Mouse (Mus musculus): ENCODE measurements around the gene A830005F24Rik. TPM values are rescaled to one million over a fixed set of nuclear protein-coding genes. Genes with fewer than 3 reads are reported as not detected.

The A830005F24Rik gene
- total and polyA plus RNA-seq, 3 experiments: 0.70 to 0.73 TPM; not detected in 1

DNA sequence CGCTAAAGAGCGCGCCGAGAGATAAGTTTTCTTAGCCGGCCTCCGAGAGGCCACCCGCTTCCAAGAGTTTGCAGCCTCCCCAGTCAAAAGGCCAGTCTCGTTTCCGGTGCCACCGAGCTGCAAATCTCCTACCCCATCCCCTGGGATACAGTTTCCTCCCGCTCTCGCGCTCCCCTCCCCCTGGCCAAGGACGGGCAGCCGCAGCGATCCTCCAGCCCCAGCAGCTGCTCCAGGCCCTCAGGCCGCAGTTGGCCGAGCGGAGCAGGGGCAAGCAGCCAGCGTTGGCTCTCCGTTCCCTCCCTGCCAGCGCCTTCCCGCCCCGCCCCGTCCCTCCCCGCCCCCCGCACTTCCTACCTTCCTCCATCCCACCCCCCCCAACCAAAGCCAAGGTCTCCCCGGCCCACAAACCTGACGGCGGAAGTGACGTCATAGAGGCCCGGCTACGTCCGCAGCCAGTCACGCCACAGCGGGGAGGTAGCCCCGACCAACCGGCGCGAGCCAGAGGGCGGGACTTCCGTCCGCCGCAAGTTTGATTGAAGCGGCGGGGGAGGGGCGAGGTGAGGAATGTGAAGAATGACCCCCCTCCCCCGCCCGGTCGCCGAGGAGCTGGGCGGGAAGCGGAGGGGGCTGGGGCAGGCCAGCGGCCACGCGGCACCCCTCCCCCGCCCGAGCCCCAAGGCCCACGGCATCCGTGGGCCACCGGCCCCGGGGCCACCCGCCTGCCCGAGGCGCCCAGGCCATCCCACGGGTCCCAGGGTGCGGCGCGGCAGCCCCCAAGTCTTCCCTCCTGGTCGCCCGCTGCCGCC is 32.3 kb downstream of the A830005F24Rik start:
- Histone ChIP-seq H3K36me3 (ENCODE audit: control insufficient read depth in 1 of 2, insufficient read depth in 2 of 2, low read length in 2 of 2) (peaks cover 0 to 52% of the 10 kb centered on the region in 2 experiments; a peak in 3 of 4 replicates), H3K4me3 (ENCODE audit: control insufficient read depth in 1 of 2, insufficient read depth in 1 of 2, low read depth in 2 of 2, low read length in 2 of 2) (peak overlapping the region; percentile 86 to 91), H3K9ac (ENCODE audit: control insufficient read depth, low read depth, low read length, poor library complexity, severe bottlenecking) (peak overlapping the region; percentile 99), H3K4me1 (ENCODE audit: control insufficient read depth in 1 of 2, insufficient read depth in 2 of 2, low read length in 2 of 2) (peaks cover 21 to 46% of the 10 kb centered on the region in 2 experiments), H3K9me3 (replicated peaks; ENCODE audit: insufficient read depth, low read length) (no peaks in the 10 kb centered on the region), H3K27ac (ENCODE audit: control insufficient read depth, low read depth, low read length) (peak overlapping the region; percentile 96), H3K27me3 (ENCODE audit: control insufficient read depth in 1 of 2, insufficient read depth in 2 of 2, low read length in 2 of 2) (no peaks in the 10 kb centered on the region), H3K79me2 (ENCODE audit: control insufficient read depth, insufficient read depth, low read length, poor library complexity) (peaks cover 39% of the 10 kb centered on the region)
- peak; percentile 99 for DNase-seq (ENCODE audit: low read depth, low spot score)
- TF ChIP-seq MAZ (IDR thresholded peaks at IDR 0.05; ENCODE audit: low read depth, low read length): peak; percentile 92
- no peak for TF ChIP-seq USF2 (IDR thresholded peaks at IDR 0.05; ENCODE audit: borderline replicate concordance in 1 of 2, insufficient read depth in 1 of 2, low read depth in 1 of 2, low read length in 2 of 2)
- peak in 1 of 2 experiments; percentile 45; a peak in 2 of 4 replicates for TF ChIP-seq EP300 (IDR thresholded peaks at IDR 0.05; ENCODE audit: low read depth in 1 of 2, low read length in 2 of 2)
- TF ChIP-seq NRF1 (IDR thresholded peaks at IDR 0.05; ENCODE audit: insufficient read depth, low read depth, low read length, poor library complexity, severe bottlenecking): no peak
- TF ChIP-seq USF1 (IDR thresholded peaks at IDR 0.05; ENCODE audit: low read depth, low read length): peak; percentile 42; the same call in 1 of the 2 replicates
- TF ChIP-seq CHD2 (IDR thresholded peaks at IDR 0.05; ENCODE audit: low read length): peak; percentile 87
- no peak for TF ChIP-seq ZNF384 (IDR thresholded peaks at IDR 0.05; ENCODE audit: low read depth, low read length)
- peak; percentile 20; the same call in 1 of the 2 replicates for TF ChIP-seq E2F4 (IDR thresholded peaks at IDR 0.05; ENCODE audit: borderline replicate concordance, low read depth, low read length)
- no peak for TF ChIP-seq POLR2AphosphoS5 (IDR thresholded peaks at IDR 0.05; ENCODE audit: borderline replicate concordance, low read depth, low read length)
- TF ChIP-seq GATA1 (IDR thresholded peaks at IDR 0.05; ENCODE audit: low read depth, low read length): no peak
- TF ChIP-seq RAD21 (IDR thresholded peaks at IDR 0.05; ENCODE audit: low read depth, low read length): no peak
- peak; percentile 65; the same call in 1 of the 2 replicates for TF ChIP-seq KAT2A (conservative IDR thresholded peaks at IDR 0.05; ENCODE audit: low read depth, low read length)
- peak in 1 of 2 experiments; percentile 31; a peak in 2 of 4 replicates for TF ChIP-seq POLR2A (IDR thresholded peaks at IDR 0.05; ENCODE audit: control insufficient read depth in 1 of 2, insufficient read depth in 1 of 2, low read depth in 1 of 2, low read length in 2 of 2, poor library complexity in 1 of 2)
- no peak for TF ChIP-seq JUND (IDR thresholded peaks at IDR 0.05; ENCODE audit: low read depth, low read length)
- TF ChIP-seq MXI1 (IDR thresholded peaks at IDR 0.05; ENCODE audit: low read depth, low read length): peak; percentile 39; the same call in 1 of the 2 replicates
- TF ChIP-seq SMC3 (IDR thresholded peaks at IDR 0.05; ENCODE audit: low read depth, low read length): no peak
- TF ChIP-seq ZKSCAN1 (IDR thresholded peaks at IDR 0.05; ENCODE audit: low read depth, low read length): no peak
- peak; percentile 76 for TF ChIP-seq MAX (IDR thresholded peaks at IDR 0.05; ENCODE audit: low read length)
- TF ChIP-seq ZC3H11A (IDR thresholded peaks at IDR 0.05; ENCODE audit: low read depth, low read length): no peak
- TF ChIP-seq SIN3A (IDR thresholded peaks at IDR 0.05; ENCODE audit: low read length): peak; percentile 66; the same call in 1 of the 2 replicates
- TF ChIP-seq POLR2AphosphoS2 (IDR thresholded peaks at IDR 0.05; ENCODE audit: low read length): peak; percentile 83
- TF ChIP-seq UBTF (IDR thresholded peaks at IDR 0.05; ENCODE audit: borderline replicate concordance, insufficient read depth, low read depth, low read length): no peak
- TF ChIP-seq HCFC1 (IDR thresholded peaks at IDR 0.05; ENCODE audit: low read depth, low read length): peak; percentile 83
- TF ChIP-seq ELF1 (IDR thresholded peaks at IDR 0.05; ENCODE audit: low read depth, low read length): 0 out of 2 replicates have a peak, but pooled peaks have one; percentile 31
- peak; percentile 44; the same call in 1 of the 2 replicates for TF ChIP-seq ETS1 (IDR thresholded peaks at IDR 0.05; ENCODE audit: low read depth, low read length)
- no peak for TF ChIP-seq ZMIZ1 (IDR thresholded peaks at IDR 0.05; ENCODE audit: low read depth, low read length)
- TF ChIP-seq MYC (IDR thresholded peaks at IDR 0.05; ENCODE audit: low read depth, low read length): peak; percentile 32; the same call in 1 of the 2 replicates
- TF ChIP-seq TCF12 (IDR thresholded peaks at IDR 0.05; ENCODE audit: low read depth, low read length): no peak
- no peak for TF ChIP-seq TAL1 (IDR thresholded peaks at IDR 0.05; ENCODE audit: low read length)
- TF ChIP-seq NELFE (IDR thresholded peaks at IDR 0.05; ENCODE audit: low read depth, low read length): no peak; the same call in 1 of the 2 replicates

Measured in MEL (cell line).